Mouse (Mus musculus) spleen, adult 2 months (tissue): ENCODE data around the gene Klf11. TPM values are rescaled to one million over a fixed set of nuclear protein-coding genes. Genes with fewer than 3 reads are reported as not detected.

Source experiments
- DNase-seq, 2 experiments: peaks; one replicate each; pipeline versions ENCODE4 v3.0.0 to v3.0.0-alpha.2; 2012 to 2021; ENCODE audit warnings: low spot score in 2 of 2, low read depth in 1 of 2
- H3K27ac ChIP-seq: fragments of 200-500 bp; 2 replicates; pipeline ENCODE4 v1.5.1; 2012; ENCODE audit warnings: low read length, inconsistent platforms; ENCODE audit not compliant: insufficient read depth
- H3K27me3 ChIP-seq: fragments of 200-500 bp; 2 replicates; pipeline ENCODE4 v1.6.1; 2012; ENCODE audit warnings: mild to moderate bottlenecking, moderate library complexity, low read length, inconsistent platforms; ENCODE audit not compliant: control insufficient read depth, insufficient read depth
- H3K36me3 ChIP-seq: fragments of 200-500 bp; 2 replicates; pipeline ENCODE4 v1.6.1; 2012; ENCODE audit warnings: mild to moderate bottlenecking, low read length, inconsistent platforms; ENCODE audit not compliant: control insufficient read depth, insufficient read depth
- H3K4me1 ChIP-seq: fragments of 200-500 bp; 2 replicates; pipeline ENCODE4 v1.6.1; 2011; ENCODE audit warnings: inconsistent platforms; ENCODE audit not compliant: control insufficient read depth, insufficient read depth, insufficient read length
- H3K4me3 ChIP-seq: fragments of 200-500 bp; 2 replicates; pipeline ENCODE4 v1.5.1; 2011; ENCODE audit warnings: mild to moderate bottlenecking, inconsistent platforms; ENCODE audit not compliant: insufficient read depth, insufficient read length; ENCODE audit errors: extremely low read depth
- CTCF ChIP-seq: fragments of 200-500 bp; IDR thresholded peaks from 2 replicates; pipeline ENCODE4 v1.5.1; 2011; ENCODE audit warnings: mild to moderate bottlenecking, inconsistent platforms; ENCODE audit not compliant: insufficient read depth, insufficient read length, insufficient replicate concordance; ENCODE audit errors: extremely low read depth
- POLR2A ChIP-seq: fragments of 200-500 bp; IDR thresholded peaks from 2 replicates; pipeline ENCODE4 v1.6.1; 2011; ENCODE audit warnings: low read depth, low read length, inconsistent platforms
- WGBS: fragments of 180-500 bp; shearing (Covaris S2); methylation state at CpG from one replicate; pipeline ENCODE4 v1.1.7; 2018; 5-methylcytosine and 5-hydroxymethylcytosine counted together
- polyA plus RNA-seq: library from polyadenylated mRNA; depleted of rRNA; stranded (reverse); fragments of >200 nt; gene quantifications from 2 replicates; pipeline ENCODE4 v1.2.3, GENCODE M21; 2012; rRNA removed

The Klf11 gene
- polyA plus RNA-seq, 1 experiment, result 8.2 TPM

- peak; percentile 77 to 93 for DNase-seq
- WGBS, result under 1% methylated on average over 83 of the region's 83 CpGs
- TF ChIP-seq CTCF, result peak; percentile 75
- TF ChIP-seq POLR2A, result no peak
- peak within 1 kb of the TSS; percentile 19; the same call in 1 of the 2 replicates for H3K27ac ChIP-seq
- H3K4me1 ChIP-seq, result peaks cover 13% of the 10 kb centered on the region
- H3K36me3 ChIP-seq, result no peaks in the 10 kb centered on the region
- peak within 1 kb of the TSS; percentile 96 for H3K4me3 ChIP-seq
- H3K27me3 ChIP-seq, result 0 out of 2 replicates have a peak, but pooled peaks cover 2% of the 10 kb centered on the region
Observed at GRCm38 (mm10) chr12:24707954-24708823, 57.1 kb downstream of the Klf11 start, which contains the start of gene Rrm2. Rrm2 (plus strand) TSS chr12:24708241.

DNA sequence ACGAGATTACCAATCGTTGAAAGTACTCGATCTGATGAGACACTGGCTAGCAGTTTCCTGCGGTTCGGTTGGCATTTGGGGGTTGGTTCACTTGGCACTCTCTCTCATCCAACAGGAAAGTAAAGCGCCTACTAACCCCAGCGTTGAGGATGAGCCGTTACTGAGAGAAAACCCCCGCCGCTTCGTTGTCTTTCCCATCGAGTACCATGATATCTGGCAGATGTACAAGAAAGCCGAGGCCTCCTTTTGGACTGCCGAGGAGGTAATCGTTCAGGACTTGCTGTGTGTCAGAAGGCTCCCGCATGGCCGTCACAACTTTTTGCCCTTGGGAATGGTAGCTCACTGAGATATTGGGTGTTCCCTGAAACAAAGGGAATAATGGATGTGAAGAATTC, 57.7 kb downstream of the Klf11 start:
- Histone ChIP-seq H3K36me3 (no peaks in the 10 kb centered on the region), H3K4me1 (peaks cover 13% of the 10 kb centered on the region), H3K4me3 (peak overlapping the region; percentile 96), H3K27me3 (0 out of 2 replicates have a peak, but pooled peaks cover 2% of the 10 kb centered on the region), H3K27ac (no peak overlapping the region; the same call in 1 of the 2 replicates)
- no peak for DNase-seq
- no peak for TF ChIP-seq CTCF
- no peak for TF ChIP-seq POLR2A
- 2% methylated on average over 17 of the region's 17 CpGs for WGBS

- H3K4me1 ChIP-seq, result peaks cover 13% of the 10 kb centered on the region
- no peaks in the 10 kb centered on the region for H3K36me3 ChIP-seq
- H3K27me3 ChIP-seq, result 0 out of 2 replicates have a peak, but pooled peaks cover 2% of the 10 kb centered on the region
- no peak overlapping the region for H3K27ac ChIP-seq
- no peak overlapping the region for H3K4me3 ChIP-seq
- TF ChIP-seq CTCF (no peak), POLR2A (no peak)
- 14% methylated on average over 6 of the region's 6 CpGs for WGBS
- peak in 1 of 2 experiments; percentile 39 for DNase-seq
Observed at GRCm38 (mm10) chr12:24709409-24709808, 58.3 kb downstream of the Klf11 start.

DNA sequence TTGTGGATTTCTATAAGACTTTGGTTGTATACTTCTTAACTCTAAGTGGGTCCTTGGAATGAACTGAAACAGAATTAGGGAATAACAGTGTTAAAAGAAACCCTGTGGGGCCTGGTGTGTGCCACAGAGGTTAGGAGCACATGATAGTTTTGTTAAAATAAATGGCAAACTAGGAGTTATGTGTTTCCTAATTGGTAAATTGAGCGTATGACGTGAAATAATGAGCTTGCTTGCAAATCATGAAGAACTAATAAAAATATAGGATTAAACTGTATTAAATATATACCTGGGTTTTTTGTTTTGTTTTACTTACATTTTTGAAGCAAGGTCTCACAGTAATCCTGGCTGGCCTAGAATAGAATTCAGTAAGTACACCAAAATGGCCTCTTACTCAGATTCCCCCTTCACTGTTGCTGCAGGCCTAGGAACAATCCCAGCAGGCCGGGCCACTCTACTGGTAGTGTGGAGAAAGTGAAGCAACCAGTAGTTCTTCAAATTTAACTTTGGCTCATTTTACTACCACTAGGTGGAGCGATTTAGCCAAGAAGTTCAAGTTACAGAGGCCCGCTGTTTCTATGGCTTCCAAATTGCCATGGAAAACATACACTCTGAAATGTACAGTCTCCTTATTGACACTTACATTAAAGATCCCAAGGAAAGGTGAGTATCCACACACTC, 58.9 kb downstream of the Klf11 start:
- no peak overlapping the region for H3K27ac ChIP-seq
- WGBS, result 35% methylated on average over 5 of the region's 5 CpGs
- H3K4me3 ChIP-seq, result no peak overlapping the region
- TF ChIP-seq POLR2A, result no peak
- no peak for TF ChIP-seq CTCF
- no peaks in the 10 kb centered on the region for H3K36me3 ChIP-seq
- 0 out of 2 replicates have a peak, but pooled peaks cover 2% of the 10 kb centered on the region for H3K27me3 ChIP-seq
- H3K4me1 ChIP-seq, result peaks cover 13% of the 10 kb centered on the region
- DNase-seq, result peak; percentile 14 to 69

DNA sequence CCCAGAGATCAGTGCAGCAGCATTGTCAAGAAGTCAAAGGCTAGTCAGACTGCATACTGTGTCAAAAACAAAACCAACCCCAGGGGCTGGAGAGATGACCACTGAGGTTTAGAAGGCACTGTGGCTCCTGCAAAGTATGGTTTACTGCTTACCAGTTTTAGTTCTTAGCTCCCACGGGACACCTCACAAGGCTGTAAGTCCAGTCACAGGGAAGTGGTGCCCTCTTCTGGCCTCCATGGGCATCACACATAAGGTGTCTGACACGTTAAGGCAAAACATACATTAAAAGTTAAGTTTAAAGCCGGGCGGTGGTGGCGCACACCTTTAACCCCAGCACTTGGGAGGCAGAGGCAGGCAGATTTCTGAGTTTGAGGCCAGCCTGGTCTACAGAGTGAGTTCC, 59.6 kb downstream of the Klf11 start:
- Histone ChIP-seq H3K4me1 (peaks cover 13% of the 10 kb centered on the region), H3K27me3 (0 out of 2 replicates have a peak, but pooled peaks cover 2% of the 10 kb centered on the region), H3K27ac (no peak overlapping the region), H3K4me3 (no peak overlapping the region), H3K36me3 (no peaks in the 10 kb centered on the region)
- 65% methylated on average over 5 of the region's 5 CpGs for WGBS
- TF ChIP-seq POLR2A (no peak), CTCF (peak; percentile 21; the same call in 1 of the 2 replicates)
- DNase-seq, result peak; percentile 14 to 33

Other genes with a start within 250 kb of the Klf11 start
- 5.2 and 8.0 TPM in 2 replicates for gene Taf1b, start 152.9 kb upstream of the Klf11 start, polyA plus RNA-seq
- gene Grhl1, start 79.0 kb upstream of the Klf11 start, polyA plus RNA-seq, result 0.28 and 0.35 TPM in 2 replicates
- gene Cys1, start 30.5 kb downstream of the Klf11 start, polyA plus RNA-seq, result 2.2 and 2.7 TPM in 2 replicates
- 12.7 and 23.1 TPM in 2 replicates for gene Rrm2, start 57.0 kb downstream of the Klf11 start, polyA plus RNA-seq
- gene Mboat2, start 179.6 kb downstream of the Klf11 start, polyA plus RNA-seq, result 1.2 and 1.4 TPM in 2 replicates